Mouse (Mus musculus): ENCODE data around the gene Tspan13. TPM values are rescaled to one million over a fixed set of nuclear protein-coding genes. Genes with fewer than 3 reads are reported as not detected.

Tspan13 gene
- polyA plus RNA-seq (2012; rRNA removed): 12.0 and 13.5 TPM in 2 replicates

DNA sequence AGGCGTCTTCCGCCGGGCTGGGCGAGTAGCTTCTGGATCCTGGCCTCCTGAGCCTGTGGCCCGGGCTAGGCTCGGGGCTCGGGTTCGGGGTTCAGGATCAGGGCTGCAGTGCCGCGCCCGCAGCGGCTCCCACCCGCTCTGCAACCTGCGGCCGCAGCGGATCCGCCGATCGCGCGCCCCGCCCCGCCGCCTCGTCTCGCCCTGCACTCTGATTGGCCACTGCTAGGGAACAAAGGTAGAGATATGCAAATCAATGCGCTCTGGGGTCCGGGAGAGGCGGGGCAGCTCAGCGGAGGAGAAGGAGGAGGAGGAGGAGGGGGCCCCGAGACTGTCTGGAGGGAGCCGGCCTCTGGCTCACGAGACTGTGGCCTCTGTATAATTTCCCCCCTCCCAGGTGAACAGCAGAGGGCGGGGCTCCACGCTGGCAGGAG lies at the start of gene Tspan13:
Gene Tspan13 (minus strand): TSS at position 153 of the 431 bp plus-strand sequence.
- no peaks in the 10 kb centered on the region for H3K36me3 ChIP-seq (ENCODE audit: control insufficient read depth, insufficient read depth, low read length)
- no peaks in the 10 kb centered on the region for H3K27me3 ChIP-seq (ENCODE audit: control insufficient read depth, insufficient read depth, low read length)
- H3K4me1 ChIP-seq (ENCODE audit: control insufficient read depth, insufficient read depth, low read length): peaks cover 19% of the 10 kb centered on the region
- H3K4me3 ChIP-seq (ENCODE audit: control insufficient read depth, low read depth, low read length): peak within 1 kb of the TSS; percentile 79
- TF ChIP-seq POLR2A (IDR thresholded peaks at IDR 0.05; ENCODE audit: control insufficient read depth, low read depth, low read length) (peak; percentile 54; the same call in 1 of the 2 replicates), CTCF (IDR thresholded peaks at IDR 0.05; ENCODE audit: control insufficient read depth, insufficient read depth, insufficient replicate concordance, low read depth, low read length) (no peak)
- no peak within 1 kb of the TSS; the same call in 1 of the 2 replicates for H3K27ac ChIP-seq (ENCODE audit: control insufficient read depth, insufficient read depth, low read depth, low read length)

DNA sequence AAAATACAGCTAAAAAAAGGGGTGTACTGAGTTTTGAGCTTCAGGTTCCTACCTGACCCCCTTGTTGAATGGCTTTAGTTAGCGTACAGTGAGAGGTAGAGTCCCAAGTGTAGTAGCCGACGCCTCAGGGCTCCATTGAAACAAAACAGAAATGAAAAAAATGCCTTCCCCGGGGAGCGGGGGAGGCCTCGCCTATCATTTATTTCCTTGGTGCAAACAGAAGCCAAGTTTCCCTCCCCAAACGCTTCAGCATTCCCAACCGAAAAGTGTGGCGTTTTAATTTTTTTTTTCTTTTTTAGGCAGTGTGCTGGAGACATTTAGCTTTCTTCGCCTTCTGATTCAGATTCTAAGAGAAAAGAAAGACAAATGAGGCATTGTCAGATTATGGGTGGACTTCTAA lies 49.7 kb upstream of the Tspan13 start:
- H3K27ac ChIP-seq (ENCODE audit: control insufficient read depth, insufficient read depth, low read depth, low read length): no peak overlapping the region
- H3K4me1 ChIP-seq (ENCODE audit: control insufficient read depth, insufficient read depth, low read length): 0 out of 2 replicates have a peak, but pooled peaks cover 2% of the 10 kb centered on the region
- H3K36me3 ChIP-seq (ENCODE audit: control insufficient read depth, insufficient read depth, low read length): no peaks in the 10 kb centered on the region
- H3K27me3 ChIP-seq (ENCODE audit: control insufficient read depth, insufficient read depth, low read length): no peaks in the 10 kb centered on the region
- TF ChIP-seq POLR2A (IDR thresholded peaks at IDR 0.05; ENCODE audit: control insufficient read depth, low read depth, low read length): no peak
- H3K4me3 ChIP-seq (ENCODE audit: control insufficient read depth, low read depth, low read length): no peak overlapping the region

DNA sequence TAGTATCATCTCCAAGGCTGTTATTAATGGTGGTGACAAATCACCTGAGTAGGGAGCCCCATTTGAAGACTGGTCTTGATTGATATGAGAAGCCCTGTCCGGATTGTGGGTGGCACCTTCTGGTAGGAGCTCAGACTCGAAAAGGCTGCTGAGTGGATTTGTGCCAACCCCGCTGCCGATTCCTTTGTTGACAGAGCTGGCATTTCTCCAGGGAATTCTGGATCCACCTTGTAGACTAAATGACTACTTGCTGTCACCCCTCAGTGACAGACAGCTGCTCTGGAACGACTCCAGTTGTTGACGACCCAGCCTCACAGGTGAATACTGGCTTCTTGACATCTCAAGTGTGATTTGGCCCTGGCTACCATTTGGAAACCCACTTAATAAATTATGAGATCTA lies 46.9 kb upstream of the Tspan13 start:
- H3K4me1 ChIP-seq (ENCODE audit: control insufficient read depth, insufficient read depth, low read length): 0 out of 2 replicates have a peak, but pooled peaks cover 2% of the 10 kb centered on the region
- H3K36me3 ChIP-seq (ENCODE audit: control insufficient read depth, insufficient read depth, low read length): no peaks in the 10 kb centered on the region
- TF ChIP-seq POLR2A (IDR thresholded peaks at IDR 0.05; ENCODE audit: control insufficient read depth, low read depth, low read length) (no peak), CTCF (IDR thresholded peaks at IDR 0.05; ENCODE audit: control insufficient read depth, insufficient read depth, insufficient replicate concordance, low read depth, low read length) (no peak)

DNA sequence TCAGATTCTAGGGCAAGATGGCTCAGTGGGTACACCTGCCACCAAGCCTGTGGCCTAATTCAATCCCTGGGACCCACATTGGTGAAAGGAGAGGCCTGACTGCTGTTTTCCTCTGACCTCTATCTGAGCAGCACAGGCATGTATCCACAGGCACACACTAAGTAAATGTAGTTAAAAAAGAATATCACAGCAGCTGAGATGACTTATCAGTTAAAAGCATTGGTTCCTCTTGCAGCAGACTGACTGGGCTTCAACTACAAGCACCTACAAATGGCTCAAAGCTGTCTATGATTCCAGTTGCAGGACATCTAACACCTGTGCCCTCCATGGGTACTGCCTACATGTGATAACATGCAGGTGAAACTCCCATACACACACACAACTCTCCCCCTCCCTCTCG lies 46.5 kb upstream of the Tspan13 start:
- H3K4me1 ChIP-seq (ENCODE audit: control insufficient read depth, insufficient read depth, low read length): 0 out of 2 replicates have a peak, but pooled peaks cover 2% of the 10 kb centered on the region
- TF ChIP-seq CTCF (IDR thresholded peaks at IDR 0.05; ENCODE audit: control insufficient read depth, insufficient read depth, insufficient replicate concordance, low read depth, low read length) (no peak), POLR2A (IDR thresholded peaks at IDR 0.05; ENCODE audit: control insufficient read depth, low read depth, low read length) (no peak)
- no peaks in the 10 kb centered on the region for H3K27me3 ChIP-seq (ENCODE audit: control insufficient read depth, insufficient read depth, low read length)
- H3K4me3 ChIP-seq (ENCODE audit: control insufficient read depth, low read depth, low read length): no peak overlapping the region
- no peaks in the 10 kb centered on the region for H3K36me3 ChIP-seq (ENCODE audit: control insufficient read depth, insufficient read depth, low read length)
- H3K27ac ChIP-seq (ENCODE audit: control insufficient read depth, insufficient read depth, low read depth, low read length): no peak overlapping the region

More for the DNA sequence above, 46.9 kb upstream of the Tspan13 start:
- Histone ChIP-seq H3K27ac (ENCODE audit: control insufficient read depth, insufficient read depth, low read depth, low read length) (no peak overlapping the region), H3K4me3 (ENCODE audit: control insufficient read depth, low read depth, low read length) (no peak overlapping the region), H3K27me3 (ENCODE audit: control insufficient read depth, insufficient read depth, low read length) (no peaks in the 10 kb centered on the region)

DNA sequence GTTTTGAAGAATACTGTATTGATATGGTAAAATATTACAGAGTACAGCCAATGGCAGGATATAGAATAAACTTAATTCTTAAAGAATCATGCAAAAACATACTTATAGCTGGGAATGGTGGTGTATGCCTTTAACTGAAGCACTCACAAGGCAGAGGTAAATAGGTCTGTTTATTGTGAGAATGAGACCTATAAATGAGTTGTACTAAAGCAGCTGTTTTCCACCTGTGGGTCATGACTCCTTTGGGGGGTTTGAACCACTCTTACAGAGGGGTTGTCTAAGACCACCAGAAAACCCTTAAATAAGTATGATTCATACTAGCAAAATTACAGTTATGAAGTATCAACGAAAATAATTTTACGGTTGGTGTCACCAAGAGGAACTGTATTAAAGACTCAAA lies 43.1 kb upstream of the Tspan13 start:
- H3K4me1 ChIP-seq (ENCODE audit: control insufficient read depth, insufficient read depth, low read length): no peaks in the 10 kb centered on the region
- H3K27me3 ChIP-seq (ENCODE audit: control insufficient read depth, insufficient read depth, low read length): no peaks in the 10 kb centered on the region
- no peak overlapping the region for H3K4me3 ChIP-seq (ENCODE audit: control insufficient read depth, low read depth, low read length)
- H3K27ac ChIP-seq (ENCODE audit: control insufficient read depth, insufficient read depth, low read depth, low read length): no peak overlapping the region
- no peaks in the 10 kb centered on the region for H3K36me3 ChIP-seq (ENCODE audit: control insufficient read depth, insufficient read depth, low read length)
- TF ChIP-seq POLR2A (IDR thresholded peaks at IDR 0.05; ENCODE audit: control insufficient read depth, low read depth, low read length) (no peak), CTCF (IDR thresholded peaks at IDR 0.05; ENCODE audit: control insufficient read depth, insufficient read depth, insufficient replicate concordance, low read depth, low read length) (no peak)

DNA sequence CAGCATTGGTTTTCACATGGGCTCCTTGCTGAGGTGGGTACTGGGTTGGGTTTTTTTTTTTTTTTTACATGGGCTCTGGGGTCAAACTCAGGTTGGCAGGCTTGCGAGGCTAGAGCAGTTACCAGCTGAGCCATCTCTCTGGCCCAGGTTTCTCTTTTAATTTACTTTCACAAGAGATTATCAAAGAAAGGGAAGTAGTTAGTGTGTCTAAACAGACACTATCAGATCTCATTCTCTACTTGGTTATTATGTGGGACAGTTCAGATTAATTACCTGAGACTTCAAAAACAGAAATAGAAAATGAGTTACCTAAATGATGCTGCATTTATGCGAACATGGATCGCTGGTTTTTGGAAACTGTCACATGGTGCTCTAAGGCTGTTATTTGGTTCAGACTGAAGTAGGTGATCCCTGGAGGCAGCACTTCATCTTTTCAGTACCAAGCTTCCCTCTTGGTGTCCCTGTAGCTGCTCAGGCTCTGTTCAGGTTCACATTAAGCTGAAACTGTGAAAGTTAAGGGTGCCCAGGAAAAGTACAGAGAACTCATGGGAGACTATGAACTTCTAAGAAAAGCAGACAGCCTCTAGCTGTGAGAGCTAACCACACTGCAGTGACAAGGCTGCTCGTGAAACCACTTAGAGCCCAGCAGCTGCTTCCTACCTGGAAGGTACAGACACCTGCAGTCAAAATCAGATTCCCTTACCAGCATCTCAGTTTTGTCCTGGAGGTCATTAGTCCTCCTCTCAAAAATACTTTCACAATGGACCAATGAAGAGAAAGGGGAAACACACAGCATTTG lies 36.0 kb upstream of the Tspan13 start:
- H3K27ac ChIP-seq (ENCODE audit: control insufficient read depth, insufficient read depth, low read depth, low read length): no peak overlapping the region
- H3K4me3 ChIP-seq (ENCODE audit: control insufficient read depth, low read depth, low read length): no peak overlapping the region
- H3K36me3 ChIP-seq (ENCODE audit: control insufficient read depth, insufficient read depth, low read length): no peaks in the 10 kb centered on the region
- H3K27me3 ChIP-seq (ENCODE audit: control insufficient read depth, insufficient read depth, low read length): no peaks in the 10 kb centered on the region
- H3K4me1 ChIP-seq (ENCODE audit: control insufficient read depth, insufficient read depth, low read length): no peaks in the 10 kb centered on the region
- TF ChIP-seq POLR2A (IDR thresholded peaks at IDR 0.05; ENCODE audit: control insufficient read depth, low read depth, low read length) (no peak), CTCF (IDR thresholded peaks at IDR 0.05; ENCODE audit: control insufficient read depth, insufficient read depth, insufficient replicate concordance, low read depth, low read length) (no peak)

DNA sequence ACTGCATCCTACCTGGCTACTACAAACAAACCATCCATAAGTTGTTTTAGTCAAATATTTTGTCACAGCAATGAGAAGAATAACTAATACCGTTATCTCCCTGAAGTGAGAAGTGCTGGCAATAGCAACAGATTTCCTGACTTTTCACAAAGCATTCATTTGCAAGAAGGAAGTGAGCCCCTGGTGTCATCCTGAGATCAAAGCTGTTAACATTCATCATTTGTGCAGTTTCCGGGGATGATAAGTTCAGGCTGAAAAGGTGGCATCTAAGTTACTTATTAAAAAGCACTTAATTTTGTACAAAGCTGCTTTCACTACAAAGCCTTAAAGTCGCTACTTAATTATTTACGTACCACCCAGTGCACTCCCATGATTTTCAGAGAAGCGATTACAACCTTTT lies 30.6 kb upstream of the Tspan13 start:
- Histone ChIP-seq H3K36me3 (ENCODE audit: control insufficient read depth, insufficient read depth, low read length) (no peaks in the 10 kb centered on the region), H3K4me1 (ENCODE audit: control insufficient read depth, insufficient read depth, low read length) (no peaks in the 10 kb centered on the region), H3K27me3 (ENCODE audit: control insufficient read depth, insufficient read depth, low read length) (no peaks in the 10 kb centered on the region), H3K4me3 (ENCODE audit: control insufficient read depth, low read depth, low read length) (no peak overlapping the region), H3K27ac (ENCODE audit: control insufficient read depth, insufficient read depth, low read depth, low read length) (no peak overlapping the region)
- TF ChIP-seq CTCF (IDR thresholded peaks at IDR 0.05; ENCODE audit: control insufficient read depth, insufficient read depth, insufficient replicate concordance, low read depth, low read length) (no peak), POLR2A (IDR thresholded peaks at IDR 0.05; ENCODE audit: control insufficient read depth, low read depth, low read length) (no peak)

Measured in testis, adult 2 months (tissue).